Mouse (Mus musculus) embryonic fibroblast, embryonic 13.5 days (primary cell): Measurements from ENCODE around the gene Zfp940.

Experiments
- CTCF ChIP-seq: IDR thresholded peaks from 2 replicates; pipeline ENCODE4 v1.5.1; 2011; ENCODE audit warnings: mild to moderate bottlenecking, control low read depth, low read length, moderate library complexity, borderline replicate concordance; ENCODE audit not compliant: insufficient read depth
- POLR2A ChIP-seq: IDR thresholded peaks from 2 replicates; pipeline ENCODE4 v1.6.1; 2011; ENCODE audit warnings: low read depth, mild to moderate bottlenecking, control low read depth, low read length, moderate library complexity

DNA sequence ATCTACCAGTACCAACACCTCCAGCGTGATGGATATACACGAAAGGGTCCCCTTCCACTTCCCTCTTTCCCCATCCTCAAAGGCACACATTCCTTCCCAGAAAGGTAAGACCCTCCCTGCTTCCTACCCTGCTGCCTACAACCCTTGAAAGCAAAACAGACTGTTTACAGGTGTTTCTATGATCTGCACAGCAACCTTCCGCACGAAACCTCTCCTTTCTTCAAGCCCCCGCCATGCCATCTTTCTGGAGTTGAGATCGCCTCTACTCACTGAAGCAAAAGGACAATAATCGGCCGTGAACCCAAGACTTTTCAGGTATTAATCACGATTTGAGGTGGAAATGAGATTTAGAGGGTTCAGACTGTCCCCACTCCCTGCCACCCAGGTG lies 644 bp downstream of the Zfp940 start:
- TF ChIP-seq POLR2A (no peak), CTCF (no peak)
